Mouse (Mus musculus): Measurements from ENCODE around the gene Lurap1l.
A peak's percentile ranks its signal among the peaks of the same experiment; 100 is the strongest.
"Not testable (repeated sequence)": the region's sequence is repeated elsewhere in the genome, so short reads cannot be mapped to it uniquely, and the experiment has no call there.

Lurap1l gene

DNA sequence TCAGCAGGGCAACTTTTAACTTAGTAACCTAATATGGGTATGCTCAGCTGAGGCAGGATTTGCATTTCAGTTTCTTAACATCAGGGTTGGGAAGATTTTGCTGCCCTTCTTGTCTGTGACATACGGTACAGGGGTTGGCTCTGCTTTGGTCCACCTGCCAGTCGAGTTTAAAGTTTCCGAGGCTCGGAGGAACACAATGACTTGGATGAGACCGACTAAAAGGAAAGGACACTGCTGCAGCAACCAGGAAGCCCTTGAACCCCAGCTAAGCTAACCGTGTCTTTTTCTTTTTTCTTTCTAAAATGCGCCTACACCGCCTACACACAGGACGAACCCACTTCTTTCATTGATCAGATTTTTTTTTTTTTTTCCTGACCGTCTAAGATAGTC, at the start of gene Lurap1l:
Lurap1l (plus strand) TSS at position 166 of the 390 bp plus-strand sequence.
- peak; percentile 5 for DNase-seq

DNA sequence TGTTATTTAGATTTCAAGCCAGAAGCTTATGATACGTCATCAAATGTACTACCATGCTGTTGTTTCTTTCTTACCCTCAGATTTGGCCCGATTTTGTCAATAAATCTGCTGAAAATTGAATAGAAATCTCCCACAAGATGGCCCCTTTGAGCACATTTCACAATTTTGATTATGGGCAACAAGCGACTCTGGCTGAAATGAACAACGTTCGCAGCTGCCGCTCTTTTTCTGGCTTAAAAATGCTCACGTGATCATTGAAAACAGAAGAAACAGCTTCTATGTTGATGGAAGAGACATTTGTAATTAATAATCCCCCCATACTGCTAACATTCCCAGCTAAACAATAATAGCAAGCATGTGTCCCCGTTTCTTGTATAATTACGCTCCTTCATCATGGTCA, 47.5 kb upstream of the Lurap1l start:
- no peak for DNase-seq

DNA sequence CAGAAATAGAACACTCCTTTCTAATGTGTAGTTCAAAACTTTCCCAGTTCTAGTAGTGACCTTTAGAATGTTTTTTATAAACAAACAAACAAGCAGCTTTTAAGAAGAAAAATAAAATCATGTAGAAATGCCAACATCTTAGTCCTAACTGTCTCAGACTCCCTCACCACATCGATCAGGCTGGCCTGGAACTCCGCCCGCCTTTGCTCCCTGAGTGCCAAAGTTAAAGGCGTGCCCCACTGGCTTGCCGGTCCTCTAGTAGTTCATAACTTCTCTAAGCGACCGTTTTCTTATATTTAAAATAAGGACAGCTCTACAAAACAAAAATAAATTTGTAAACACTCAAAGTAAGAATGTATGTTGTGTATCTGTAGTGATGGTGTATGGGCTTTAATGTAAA, 46.5 kb upstream of the Lurap1l start:
- no peak for DNase-seq

DNA sequence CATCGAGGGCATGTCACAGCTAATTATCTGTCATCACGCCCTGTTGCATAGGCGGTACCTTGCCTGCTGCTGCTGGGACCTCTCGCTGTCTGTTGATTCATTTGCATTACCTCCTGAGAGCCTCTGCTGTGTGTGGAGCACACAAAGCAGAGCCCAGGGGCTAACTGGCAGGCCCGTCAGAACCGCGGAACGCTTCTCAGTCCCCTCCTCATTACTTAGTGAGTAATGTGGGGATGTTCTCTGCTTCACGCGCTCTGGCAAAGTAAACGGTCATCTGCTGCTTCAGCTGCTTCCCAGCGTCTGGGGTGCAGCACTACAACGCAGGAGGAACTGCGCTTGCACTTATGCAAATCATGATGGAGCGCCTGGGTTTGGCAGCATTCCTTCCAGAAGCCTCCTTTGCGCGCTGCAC, 45.9 kb upstream of the Lurap1l start:
- peak; percentile 6 for DNase-seq

DNA sequence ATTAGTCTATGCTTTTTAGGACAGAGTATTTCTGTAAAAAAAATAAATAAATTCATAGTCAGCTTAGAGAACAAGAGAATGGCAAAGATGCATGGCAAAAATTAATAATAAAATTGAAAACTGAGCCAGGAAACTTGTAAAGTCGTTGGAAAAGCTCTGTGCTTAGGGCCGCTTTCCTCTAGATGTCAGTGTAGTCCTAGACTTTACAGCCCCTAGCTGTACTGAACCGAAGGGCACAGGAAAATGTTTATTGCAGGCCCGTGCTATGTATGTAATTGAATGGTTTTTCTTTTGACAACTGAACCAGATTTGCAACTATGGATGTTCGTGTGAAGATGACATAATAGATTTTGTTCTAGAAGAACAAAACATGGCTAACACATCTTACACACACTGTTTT, 44.4 kb upstream of the Lurap1l start:
- no peak for DNase-seq

DNA sequence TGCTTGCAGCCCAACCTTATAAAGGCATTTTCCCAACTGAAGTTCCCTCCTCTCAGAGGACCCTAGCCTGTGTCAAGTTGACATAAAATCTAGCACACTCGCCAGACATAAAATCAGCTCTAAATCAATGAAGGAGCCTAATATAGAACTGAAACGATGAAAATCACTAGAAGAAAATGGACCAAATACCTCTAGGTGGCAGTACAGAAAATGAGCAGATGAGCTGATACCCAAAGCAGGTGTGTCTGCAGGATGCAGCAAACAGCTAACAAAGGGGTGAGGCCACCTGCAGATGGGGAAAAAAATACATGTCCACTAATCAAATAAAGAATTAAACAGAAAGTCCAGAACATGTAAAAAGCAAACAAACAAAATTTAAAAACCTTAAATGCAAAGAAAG, 40.8 kb upstream of the Lurap1l start:
- no peak for DNase-seq

DNA sequence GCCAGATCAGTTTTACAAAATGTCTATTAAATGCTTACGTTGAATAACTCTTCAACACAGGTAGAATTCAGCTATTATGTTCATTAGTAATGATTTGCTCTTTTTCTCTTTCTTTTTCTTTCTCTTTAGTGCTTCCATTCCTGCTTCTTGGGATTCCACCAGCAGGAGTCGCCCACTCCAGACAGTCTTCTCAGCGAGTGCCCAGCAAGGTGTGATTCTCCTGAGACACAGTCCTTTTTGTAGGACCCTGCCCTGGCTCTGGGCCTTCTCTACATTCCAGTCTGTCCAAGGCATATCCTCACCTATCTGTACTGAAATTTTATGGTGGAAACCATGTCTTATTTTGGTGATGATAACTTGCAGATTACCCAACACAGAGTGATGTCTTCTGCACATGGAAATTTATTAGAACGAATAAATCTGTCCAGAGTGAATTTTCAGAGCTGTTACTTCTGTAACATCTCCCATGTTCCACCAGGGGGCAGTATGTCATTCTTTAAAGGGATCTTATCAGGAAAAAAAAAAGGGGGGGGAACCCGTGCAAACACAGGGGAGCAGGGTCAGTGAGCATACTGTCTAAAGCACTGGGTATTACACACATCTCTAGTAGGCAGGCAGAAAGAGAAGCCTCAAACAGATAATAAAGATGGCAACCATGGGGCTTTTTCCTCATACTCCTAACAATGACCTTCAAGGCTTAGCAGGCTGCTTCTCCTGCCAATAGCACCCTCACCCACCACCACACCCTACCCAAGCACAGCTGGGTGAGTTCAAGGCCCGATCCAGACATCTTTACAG, 37.4 kb upstream of the Lurap1l start:
- DNase-seq: no peak

DNA sequence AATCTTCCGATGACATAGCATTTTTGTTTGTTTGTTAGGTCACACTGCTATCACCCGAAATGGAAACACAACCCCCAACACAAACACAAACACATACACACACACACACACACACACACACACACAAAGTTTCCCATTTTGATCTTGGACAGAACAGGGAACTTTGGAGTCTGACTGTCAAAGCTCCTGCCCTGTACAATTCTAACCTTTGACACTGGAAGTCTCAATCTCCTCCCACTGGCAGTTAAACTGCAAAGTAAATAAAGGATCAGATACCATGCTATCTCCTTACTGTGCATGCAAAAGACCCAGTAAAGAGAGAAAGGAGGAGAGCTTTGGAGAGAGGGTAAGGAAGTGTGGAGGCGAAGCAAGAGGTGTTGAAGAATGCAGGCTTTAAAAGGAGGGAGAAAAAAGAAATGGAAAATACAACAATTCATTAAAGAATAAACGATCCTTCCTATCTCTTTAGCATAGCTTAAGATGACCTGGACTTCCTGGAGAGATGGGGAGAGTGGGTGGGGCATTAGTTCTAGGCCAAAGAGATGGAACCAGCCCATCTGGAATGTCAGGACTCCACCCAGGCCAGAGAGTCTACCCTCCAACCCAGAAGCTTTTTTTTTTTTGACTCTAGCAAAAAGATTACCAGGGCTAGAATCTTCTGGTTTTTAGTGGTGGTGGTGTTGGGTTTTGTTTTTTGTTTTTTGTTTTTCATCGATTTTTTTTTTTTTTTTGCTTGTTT, 36.2 kb upstream of the Lurap1l start:
- DNase-seq: no peak

DNA sequence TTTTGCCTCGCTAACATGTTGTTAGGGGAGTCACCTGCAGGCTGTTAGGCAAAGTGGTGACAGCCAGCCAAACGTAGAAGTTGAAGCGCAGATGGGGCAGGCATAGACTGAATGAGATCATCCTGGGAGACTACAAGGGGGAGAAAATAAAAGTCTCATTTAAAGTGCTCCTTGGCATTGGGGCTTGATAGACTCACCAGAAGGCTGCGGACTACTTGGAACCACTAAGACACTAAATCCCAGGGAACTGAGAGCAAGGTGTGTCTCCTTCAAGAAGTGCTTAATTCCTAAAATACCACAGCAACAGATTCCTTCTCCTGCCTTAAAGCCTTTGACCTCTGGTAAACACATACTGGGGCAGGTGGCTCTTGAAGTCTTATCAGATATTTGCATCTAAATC, 35.4 kb upstream of the Lurap1l start:
- DNase-seq: no peak

DNA sequence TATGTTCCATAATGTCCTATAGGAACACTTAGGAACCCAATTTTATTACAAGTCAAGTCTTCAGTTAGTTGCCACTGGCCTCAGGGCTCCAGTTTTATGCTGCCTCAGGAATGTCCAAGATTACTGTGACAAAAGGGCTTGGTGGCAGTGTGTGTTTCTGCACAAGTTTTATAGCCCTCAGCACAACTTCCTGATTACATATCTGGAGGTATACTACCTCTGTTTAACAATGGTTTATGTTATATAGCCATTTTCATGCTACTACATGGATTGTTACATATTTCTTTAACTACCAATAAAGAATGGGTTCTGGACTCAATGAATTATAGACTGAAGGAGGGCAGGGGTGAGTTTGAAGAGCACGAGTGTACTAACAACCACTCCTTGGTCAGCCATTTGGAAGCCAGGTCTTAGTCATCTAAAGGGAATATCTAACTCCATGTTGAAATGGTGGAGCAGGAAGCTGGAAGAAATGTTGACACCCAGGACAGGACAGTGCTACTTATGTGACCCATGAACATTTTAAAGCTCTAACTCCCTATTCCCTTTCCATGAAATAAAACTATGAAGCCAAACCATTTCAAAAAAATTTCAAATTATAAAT, 28.3 kb upstream of the Lurap1l start:
- no peak for DNase-seq

DNA sequence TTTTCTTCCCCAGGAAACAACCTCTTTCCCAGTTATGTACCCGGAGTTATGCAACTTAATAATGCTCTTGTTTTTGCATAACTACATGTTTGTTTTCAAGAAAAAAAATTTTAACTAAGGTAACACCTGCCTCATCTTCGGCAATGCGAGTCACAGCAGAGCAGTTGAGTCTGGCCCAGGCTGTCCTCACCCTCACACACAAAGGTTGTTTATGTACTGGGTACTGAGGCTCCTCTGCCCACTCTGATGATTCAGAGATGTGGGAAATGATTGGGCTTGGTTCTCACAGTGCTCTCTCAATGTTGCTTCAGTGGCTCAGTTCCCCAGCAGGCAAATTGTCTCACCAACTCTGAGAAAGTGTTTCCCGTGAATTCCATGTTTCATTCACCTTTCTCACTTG, 23.8 kb upstream of the Lurap1l start:
- no peak for DNase-seq

DNA sequence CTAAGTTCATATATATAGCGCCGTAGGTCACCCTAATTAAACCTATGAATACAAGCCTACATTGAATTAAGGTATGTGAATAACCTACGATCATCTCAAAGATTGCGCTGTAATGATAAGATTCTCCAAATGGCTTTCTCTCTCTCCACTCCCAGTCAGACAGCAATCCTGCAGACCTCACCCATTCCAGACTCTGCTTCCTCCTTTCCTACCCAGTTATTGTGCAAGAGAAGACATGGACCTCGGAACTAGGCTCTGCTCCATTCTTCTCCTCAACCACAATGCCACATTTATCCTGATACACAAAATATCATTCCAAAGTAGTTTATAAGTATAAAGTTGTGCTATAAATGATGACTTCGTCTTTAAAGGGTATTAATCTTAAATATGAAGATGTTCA, 19.4 kb upstream of the Lurap1l start:
- no peak for DNase-seq

DNA sequence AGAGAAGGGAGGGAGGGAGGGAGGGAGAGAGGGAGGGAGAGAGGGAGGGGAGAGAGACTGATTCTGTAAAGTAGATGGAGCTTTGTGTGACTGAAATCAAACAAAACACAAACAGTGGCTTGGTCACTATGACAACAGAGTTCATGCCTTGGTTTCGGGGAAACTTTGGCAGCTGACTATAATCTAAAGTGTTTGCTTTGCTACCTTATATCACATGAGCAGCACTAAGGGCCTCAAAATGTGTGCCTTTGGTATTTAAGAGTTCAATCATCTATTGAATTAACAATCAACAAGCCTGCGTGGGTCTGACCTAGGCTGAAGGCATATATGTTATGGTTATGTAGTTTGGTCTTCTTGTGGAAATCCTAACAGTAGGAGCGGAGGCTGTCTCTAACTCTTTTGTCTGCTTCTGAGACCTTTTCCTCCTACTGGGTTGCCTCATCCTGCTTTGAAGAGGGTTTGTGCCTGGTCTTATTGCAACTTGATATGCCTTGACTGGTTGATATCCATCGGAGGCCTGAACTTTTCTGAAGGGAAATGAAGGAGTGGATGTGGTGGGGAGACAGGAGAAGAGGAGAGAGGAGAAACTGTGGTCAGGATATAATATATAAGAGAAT, 15.1 kb upstream of the Lurap1l start:
- DNase-seq: no peak

DNA sequence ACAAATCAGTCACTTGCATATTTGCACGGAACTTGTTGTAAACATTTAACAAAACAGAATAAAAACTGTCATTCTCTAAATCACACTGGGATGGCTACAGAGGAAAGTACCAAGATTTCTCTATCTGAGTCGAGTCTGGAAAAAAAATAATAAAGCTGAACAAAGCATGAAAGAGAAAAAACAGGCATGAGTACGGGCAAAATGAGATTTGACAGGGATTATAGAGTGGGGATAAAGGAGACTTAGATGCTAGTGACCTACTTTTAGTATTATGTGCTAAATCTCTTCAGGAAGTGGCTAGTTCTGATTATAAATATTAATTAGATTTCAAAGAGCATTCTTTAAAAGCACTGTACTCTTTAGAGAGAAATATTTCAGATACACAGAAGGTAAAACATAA, 3.7 kb upstream of the Lurap1l start:
- no peak for DNase-seq

DNA sequence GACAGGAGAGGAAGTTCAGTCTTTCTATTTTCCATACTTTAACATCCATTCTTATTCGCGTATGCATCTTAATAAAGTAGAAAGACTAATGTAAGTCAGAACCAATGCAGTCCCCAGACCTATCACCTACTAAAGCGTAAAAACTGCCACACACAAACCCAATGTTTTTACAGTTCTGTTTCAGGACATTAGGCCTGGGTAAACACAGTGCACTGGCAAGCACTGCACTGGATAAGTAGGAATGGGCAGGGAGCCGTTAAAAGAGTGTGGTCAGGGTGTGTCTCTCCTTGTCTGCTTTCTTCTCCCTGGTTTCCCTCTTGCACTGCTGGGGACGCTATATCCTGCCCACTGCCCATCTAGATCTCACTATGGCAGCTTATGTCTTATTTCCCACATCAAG, 2.5 kb upstream of the Lurap1l start:
- DNase-seq: no peak

DNA sequence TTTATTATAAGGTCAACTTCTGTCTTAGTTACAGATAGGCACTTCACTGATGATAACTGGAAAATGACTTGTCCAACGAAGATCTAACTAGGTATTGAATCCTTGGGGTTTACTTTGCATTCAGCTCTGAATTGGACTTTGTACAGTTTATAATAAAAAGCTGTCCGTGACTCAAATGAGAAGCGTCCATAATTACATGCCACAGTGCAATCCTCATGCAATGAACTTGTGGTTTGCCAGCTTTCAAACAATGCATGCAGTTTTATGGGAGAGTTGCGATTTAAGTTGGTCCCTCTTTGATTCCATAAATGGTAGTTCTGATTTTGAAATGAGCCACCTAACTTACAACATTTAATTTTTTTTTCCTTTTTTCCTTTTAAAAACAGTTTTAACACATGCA, 1.5 kb upstream of the Lurap1l start:
- no peak for DNase-seq

DNA sequence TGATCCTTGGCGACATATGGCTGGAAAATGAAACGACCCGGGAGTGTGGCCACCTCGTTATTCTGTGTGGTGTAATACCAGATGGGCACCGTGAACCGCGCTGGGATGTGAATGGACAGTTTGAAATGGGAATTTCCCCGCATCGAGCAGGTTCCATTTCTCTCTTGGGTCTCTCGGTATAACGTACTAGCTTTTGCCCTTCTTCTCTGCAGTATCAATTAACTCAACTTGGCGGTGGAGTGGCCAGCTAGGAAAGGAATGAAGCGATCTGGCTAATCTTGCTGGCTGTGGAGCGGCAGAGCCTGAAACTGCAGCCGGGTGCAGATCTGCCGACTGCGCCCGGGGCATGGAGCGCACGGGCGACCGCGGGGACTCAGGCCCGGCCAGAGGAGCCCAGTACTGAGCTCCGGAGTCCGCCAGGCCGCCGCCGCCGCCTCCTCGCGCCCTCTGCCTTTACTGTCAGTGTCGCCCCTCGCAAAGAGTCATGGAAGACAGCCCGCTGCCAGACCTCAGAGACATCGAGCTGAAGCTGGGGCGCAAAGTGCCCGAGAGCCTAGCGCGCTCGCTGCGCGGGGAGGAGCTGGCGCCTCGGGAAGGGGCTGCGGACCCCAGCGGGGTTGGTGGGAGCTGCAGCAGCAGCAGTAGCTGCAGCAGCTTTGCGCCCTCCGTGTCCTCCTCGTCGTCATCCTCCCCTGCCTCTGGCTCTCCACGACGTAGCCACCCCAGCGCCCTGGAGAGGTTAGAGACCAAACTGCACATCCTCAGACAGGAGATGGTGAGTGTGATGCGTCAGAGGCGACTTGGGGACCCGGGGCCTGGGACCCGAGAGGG, 640 bp downstream of the Lurap1l start:
- DNase-seq: peak; percentile 15

DNA sequence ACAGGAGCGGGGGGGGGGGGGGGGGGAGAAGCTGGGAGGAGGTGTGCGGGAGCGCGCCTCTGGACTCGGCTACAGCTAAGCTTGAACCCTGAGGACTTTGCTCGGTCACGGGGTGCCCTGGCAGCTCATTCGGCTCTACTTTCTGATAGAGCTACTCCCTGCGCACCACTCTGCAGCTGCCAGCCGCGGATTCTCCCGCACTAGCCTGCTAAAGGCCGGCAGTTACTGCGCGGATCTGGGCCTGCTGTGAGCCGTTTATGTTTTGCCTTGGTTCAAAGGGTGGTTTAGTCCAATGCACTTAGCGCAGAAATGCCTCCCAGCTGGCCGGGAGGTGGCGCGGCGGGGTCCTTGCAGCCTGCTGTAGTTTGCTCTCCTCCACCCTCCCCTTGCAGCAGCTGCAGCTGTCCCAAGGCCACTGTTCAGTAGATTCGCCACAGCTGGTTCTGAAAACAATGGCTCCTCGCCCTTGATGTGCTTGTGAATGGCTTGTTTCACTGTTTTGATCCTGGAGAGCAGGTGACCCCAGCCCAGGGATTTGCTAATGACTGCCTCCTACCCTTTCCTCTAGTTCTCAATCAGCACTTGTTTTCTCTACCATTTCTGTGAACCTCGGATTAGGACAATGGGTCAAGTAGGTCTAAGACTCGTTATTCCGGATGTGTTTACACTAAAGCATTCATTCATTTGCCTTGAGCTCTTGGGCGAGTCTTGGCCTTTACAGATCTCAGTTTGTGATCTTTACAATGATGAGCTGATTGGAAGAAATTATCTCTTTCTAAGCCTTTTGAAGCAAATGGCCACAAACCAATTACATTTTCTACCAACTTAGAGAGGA, 1.5 kb downstream of the Lurap1l start:
- DNase-seq: peak; percentile 30

DNA sequence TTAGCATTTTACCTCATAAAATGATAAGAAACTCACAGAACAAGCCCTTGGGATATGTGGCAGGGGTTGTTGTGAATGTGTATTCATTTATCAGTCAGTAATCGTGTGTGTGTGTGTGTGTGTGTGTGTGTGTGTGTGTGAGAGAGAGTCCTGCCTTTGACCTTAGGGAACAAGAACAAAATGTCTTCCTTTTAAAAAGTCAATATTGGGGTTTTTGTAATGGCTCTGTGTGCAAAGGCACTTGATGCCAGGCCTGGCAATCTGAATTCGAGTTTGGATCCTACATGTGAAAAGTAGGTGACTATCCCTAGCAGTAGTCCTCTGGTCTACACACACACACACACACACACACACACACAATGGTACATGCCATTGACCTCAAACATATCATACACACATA, 4.8 kb downstream of the Lurap1l start:
- no peak for DNase-seq

DNA sequence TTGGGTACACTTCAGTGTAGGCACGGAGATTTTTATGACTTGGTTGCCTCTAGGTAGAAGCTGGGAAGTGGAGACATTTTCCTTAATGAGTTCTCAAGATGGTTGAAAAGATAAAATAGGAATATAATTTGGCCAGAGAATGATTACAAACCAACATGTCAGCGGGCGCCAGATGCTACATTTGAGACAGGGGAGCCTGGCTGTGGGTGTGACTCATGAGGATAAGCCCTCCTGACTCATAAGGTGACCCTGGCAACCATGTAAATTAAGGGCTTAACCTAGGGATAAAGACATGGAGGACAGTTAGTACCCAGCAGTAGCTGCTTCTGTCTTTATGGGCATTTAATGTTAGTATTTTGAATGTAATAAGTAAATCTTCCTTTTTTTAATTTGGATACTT, 6.2 kb downstream of the Lurap1l start:
- DNase-seq: no peak

DNA sequence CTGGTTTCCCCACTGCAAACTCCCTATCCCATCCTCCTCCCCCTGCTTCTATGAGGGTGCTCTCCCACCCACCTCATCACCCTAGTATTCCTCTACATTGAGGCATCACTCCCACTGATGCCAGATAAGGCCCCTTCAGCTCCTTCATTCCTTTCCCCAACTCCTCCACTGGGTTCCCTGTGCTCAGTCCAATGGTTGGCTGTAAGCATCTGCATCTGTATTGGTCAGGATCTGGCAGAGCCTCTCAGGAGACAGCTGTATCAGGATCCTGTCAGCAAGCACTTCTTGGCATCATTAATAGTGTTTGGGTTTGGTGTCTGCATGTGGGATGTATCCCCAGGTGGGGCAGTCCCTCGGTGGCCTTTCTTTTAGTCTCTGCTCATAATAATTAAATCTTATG, 6.7 kb downstream of the Lurap1l start:
- not testable (repeated sequence) for DNase-seq

DNA sequence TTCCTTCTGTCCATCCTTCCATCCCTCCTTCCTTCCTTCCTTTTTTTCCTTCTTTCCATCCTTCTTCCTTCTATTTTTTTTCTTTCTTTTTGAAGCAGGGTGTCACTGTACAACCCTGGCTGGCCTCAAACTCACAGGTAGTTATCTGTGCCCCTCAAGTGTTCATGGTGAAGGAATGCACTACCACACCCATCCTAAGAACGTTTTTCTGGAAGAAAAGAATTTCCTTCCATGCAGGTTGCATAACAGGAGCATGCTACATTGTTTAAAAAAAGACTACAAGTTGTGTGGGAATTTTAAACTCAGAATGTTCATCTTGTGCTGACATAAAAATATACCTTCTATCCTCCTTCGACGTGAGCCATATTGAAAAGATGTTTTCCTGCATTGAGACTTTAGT, 7.4 kb downstream of the Lurap1l start:
- no peak for DNase-seq
